Mouse (Mus musculus) 416B (cell line): ENCODE measurements around the gene Cep104.
A peak's percentile ranks its signal among the peaks of the same experiment; 100 is the strongest.

Experiments
- DNase-seq: peaks from one replicate; pipeline ENCODE4 v3.0.0; 2011; ENCODE audit warnings: low read depth

The Cep104 gene

DNA sequence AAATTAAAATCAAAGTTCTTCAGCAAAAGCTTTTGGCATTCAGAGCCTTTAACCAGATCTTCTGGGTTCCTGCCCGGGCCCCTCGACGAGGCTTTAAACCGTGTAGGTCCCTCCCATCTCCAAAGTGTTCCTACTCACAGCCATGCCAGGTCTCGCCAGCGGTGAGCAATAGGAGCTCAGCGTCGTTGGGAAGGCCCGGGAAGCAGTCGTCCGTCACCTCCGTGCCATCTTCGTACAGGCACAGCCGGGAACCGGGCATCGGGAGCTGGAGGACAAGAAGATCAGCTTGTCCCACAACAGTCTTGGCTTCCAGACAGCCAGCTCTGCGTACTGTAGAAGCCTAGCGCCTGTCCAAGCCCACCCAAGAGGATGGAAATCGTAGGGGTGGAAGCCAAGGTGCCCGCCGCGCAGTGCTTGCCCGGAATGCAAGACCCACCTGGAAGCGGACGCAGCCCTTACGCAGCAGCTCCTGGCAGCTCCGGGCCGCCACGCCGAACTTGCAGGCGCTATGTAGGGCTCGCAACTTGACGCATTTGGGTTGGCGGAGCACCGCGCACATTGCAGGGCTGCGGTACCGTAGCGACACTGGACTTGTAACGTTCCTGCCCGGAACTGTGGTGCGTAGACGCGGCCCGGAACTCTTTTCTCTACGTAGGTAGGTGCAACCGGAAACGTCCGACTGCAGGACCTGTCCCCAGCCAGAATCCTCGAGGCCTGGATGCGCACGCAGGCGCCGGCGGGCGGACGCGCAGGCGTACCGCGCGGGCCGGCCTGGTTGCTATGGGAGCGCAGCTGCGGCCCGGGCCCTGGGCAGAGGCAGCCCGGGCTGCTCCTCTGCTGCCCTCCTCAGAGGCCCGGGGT lies at the start of gene Cep104, which contains the start of gene Dffb:
Cep104 (plus strand) TSS at position 764 of the 861 bp plus-strand sequence.
Dffb (minus strand) TSS at position 696 of the 861 bp plus-strand sequence.
- DNase-seq: peak; percentile 93

DNA sequence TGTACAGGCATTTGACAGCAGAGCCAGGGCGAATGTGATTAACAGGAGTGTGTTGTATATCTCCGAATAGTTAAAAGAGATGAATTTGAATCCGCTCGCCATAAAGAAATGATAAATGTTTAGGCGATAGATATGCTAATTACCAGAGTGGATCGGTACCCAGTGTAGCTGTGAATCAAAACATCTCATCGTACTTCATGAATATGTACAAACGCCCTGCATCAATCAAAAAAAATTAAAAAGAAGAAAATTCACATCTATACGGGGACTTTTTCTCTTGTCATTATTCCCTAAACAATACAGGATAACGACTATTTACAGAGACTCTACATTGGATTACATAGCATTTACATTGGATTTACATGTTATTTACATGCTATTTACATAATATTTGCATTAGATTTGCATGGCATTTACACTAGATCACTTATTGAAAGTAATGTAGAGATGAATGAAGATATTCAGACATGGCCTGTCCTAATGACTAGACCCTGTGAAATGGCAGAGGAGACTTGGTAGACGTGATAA lies 46.2 kb upstream of the Cep104 start:
- no peak for DNase-seq

DNA sequence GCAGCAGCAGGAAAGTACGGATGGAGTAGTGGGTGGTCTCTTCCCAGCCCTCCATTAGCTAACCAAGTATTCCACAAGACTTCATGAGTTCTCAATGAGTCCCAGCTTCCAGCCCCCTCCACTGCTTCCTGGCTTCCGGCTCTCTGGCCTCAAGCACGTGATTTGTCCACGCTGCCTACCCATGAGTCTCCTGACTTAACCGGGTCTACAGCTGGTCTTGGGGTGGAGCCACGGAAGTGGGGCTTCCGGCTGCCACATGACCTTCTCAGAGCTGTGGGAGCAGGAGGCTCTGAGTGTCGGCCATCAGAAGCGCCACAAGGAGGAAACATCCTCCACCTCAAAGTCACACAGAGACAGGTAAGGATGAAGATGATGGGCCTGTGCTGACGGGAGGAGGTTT lies 45.6 kb upstream of the Cep104 start:
- no peak for DNase-seq

GRCm38 (mm10) chr4:153929921-153930320 lies 45.1 kb upstream of the Cep104 start:
- DNase-seq: no peak

DNA sequence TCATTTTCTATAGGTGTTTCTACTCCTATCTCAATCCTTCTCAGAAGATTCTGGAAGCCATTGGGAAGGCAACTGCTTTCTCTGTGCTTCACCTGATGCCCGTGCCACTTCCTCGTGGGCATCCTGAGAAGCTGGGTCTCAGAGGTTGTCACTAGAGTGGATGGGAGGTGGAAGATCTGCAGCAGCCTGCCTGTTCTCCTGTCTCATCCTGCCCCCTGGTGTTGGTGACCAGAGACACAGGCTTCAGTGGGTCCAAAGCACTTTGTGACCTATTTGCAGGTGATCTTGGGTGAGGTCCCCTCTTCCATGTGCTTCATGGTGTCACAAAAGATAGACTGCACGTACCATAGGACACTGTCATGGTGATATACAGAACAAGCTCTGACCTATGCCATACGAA lies 31.8 kb upstream of the Cep104 start:
- no peak for DNase-seq

DNA sequence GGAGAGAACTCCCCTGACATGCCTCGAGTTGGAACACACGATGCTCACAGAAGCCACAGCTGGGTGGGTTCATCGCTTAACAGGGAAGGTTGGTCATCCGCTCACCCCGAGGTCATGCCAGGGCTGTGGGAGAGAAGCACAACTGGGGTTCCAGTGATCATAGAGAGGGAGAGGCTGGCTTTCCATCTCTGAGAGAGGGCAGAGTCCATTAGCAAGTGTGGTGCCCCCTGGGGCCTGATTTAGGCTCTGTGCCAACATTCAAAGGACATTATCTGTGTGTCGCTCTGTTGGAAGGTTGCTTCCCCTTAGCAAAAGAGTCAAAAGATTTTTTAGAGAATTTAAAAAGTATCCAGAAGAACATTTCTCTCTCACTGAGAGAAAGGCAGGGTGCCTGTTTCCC lies 30.7 kb upstream of the Cep104 start:
- DNase-seq: no peak

GRCm38 (mm10) chr4:153945741-153946140 lies 29.3 kb upstream of the Cep104 start:
- DNase-seq: no peak

GRCm38 (mm10) chr4:153950372-153950771 lies 24.6 kb upstream of the Cep104 start:
- DNase-seq: no peak

GRCm38 (mm10) chr4:153951150-153951549 lies 23.8 kb upstream of the Cep104 start:
- DNase-seq: no peak

DNA sequence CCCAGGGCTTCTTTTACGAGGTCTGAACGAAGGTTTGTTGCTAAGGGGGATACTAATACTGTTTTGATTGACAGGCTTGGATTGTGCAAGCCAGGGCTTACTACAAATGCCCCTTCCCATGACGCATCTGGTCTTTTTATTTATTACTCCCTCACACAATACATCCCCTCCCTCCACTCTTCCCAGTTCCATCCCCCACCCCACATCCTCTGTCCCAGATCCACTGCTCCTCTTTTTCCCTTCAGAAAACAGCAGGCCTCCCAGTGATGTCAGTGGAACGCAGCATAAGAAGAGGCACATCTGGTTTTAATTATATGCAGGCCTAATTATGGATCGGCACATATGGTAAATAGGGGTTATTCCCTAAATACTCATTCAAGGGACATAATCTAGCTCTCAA lies 23.3 kb upstream of the Cep104 start:
- no peak for DNase-seq

DNA sequence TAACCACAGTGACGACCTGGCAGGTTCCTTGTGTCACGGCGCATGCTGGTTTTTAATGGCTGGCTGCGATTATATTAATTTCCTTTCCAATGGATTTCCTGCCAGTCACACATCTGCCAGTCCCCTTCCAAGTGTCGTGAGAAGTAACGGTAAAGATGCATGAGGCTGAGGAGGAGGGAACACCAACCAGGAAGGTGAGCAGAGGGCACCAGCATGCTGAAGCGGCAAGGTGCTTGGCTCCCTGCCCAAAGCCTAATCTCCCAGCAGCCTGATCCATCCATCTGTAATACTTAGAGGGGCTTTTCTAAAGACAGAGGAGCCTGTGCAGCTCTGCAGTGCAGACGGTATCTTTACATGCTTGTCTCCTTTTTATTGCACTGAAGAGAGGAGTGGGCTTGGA lies 19.3 kb upstream of the Cep104 start:
- no peak for DNase-seq

GRCm38 (mm10) chr4:153956569-153957405 lies 18.2 kb upstream of the Cep104 start, which contains the start of gene A430005L14Rik:
TSS of gene A430005L14Rik (plus strand) at chr4:153957237.
- DNase-seq: peak; percentile 96

- peak; percentile 60 for DNase-seq
Measured at GRCm38 (mm10) chr4:153957444-153958250, 17.3 kb upstream of the Cep104 start.

DNA sequence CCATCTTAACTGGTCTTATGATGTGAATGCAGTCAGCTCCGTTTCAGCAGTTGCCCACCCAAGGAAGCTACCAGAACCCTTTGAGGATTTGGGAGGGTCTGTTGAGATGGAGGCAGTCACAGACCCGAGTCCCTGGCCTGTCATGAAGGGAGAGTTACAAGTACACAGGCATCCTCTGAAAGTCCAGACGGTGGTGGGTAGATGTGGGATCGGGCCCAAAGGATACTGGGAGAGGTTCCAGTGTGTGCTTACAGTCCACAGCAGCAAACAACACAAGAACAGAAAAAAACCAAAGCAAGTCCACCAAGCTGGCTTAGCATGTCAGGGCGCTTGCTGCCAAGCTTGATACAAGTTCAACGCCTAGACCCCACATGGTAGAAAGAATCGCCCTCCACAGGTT lies 12.4 kb upstream of the Cep104 start:
- DNase-seq: no peak

DNA sequence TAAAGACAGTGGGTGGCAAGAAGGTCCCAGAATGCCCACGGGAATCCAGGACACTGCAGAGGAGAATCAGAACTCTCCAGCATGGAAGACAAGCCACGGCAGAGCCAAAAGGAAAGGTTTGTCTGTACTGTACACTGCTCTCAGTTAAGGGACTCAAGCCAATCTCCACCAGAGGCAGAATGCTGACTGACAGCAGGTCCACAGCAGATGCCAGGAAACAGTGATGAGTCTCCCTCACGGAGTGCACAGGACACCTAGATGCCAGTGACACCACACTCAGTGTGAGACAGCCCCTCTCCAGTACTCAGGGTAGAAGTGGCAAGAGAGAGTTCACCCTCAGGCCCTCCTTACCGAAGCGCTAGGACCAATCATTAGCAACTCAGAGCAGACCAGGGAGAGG lies 8.3 kb upstream of the Cep104 start:
- no peak for DNase-seq

GRCm38 (mm10) chr4:153967556-153967955 lies 7.4 kb upstream of the Cep104 start:
- no peak for DNase-seq

DNA sequence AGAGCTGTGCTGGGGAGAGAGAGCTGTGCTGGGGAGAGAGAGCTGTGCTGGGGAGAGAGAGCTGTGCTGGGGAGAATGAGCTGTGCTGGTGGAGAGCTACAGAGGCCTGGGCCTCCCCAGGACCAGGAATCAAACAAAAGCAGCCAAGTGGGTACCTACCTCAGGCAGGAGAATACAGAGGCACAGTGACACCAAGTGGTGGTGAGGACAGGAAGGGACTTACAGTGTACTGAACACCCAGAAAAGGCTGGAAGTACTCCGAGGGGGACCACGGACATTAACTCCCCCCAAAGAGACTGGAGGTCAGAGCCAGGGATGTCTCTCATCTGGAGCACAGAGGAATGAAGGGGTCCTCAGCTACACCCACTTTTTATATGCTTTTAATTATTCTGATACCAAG lies 6.9 kb upstream of the Cep104 start:
- peak; percentile 17 for DNase-seq

- DNase-seq: peak; percentile 46
Measured at GRCm38 (mm10) chr4:153975292-153975662, 283 bp downstream of the Cep104 start.

DNA sequence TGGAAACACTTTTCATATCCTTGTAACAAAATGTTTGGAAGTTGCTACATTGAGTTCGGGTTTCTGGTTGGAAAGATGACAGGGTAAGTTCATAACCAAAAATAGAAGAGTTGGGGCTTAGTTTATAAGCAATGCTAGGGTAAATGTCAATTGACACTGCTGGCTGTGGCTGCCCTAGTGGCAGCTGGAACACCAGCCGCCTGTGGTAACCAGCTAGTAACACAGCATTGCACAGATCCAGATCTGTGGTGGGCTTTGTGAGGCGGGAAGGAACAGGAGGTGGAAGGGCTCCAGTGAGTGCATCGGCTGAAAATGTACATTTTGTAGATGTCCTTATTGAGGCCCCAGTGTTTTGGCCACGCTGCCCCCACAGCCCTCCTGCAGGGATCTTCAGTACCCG lies 774 bp downstream of the Cep104 start:
- DNase-seq: peak; percentile 35

GRCm38 (mm10) chr4:153979243-153979642 lies 4.2 kb downstream of the Cep104 start:
- no peak for DNase-seq

DNA sequence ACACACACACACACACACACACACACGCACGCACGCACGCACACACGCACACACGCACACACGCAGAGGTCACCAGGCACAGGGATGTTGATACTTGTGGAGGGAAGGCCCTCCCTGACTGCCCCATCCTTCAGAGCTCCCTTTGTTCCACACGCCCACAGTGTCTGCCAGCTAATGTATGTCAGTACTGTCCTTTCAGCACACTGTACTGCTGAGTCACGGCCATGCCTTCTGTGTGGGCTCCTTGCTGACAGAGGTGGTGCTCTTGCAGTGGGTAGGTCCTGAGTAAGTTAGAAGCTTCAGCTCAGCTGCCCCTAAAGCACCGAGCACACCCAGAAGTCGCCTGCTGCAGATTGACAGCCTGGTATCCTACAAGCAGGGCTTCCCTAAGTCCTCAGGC lies 5.5 kb downstream of the Cep104 start:
- no peak for DNase-seq

- no peak for DNase-seq
Measured at GRCm38 (mm10) chr4:153992715-153993114, 17.7 kb downstream of the Cep104 start.
